Mouse (Mus musculus): ENCODE results near the gene Gm21974. TPM values are rescaled to one million over a fixed set of nuclear protein-coding genes. Genes with fewer than 3 reads are reported as not detected.

Gene Gm21974
- polyA plus RNA-seq, 1 experiment from 2014 or later: not detected

DNA sequence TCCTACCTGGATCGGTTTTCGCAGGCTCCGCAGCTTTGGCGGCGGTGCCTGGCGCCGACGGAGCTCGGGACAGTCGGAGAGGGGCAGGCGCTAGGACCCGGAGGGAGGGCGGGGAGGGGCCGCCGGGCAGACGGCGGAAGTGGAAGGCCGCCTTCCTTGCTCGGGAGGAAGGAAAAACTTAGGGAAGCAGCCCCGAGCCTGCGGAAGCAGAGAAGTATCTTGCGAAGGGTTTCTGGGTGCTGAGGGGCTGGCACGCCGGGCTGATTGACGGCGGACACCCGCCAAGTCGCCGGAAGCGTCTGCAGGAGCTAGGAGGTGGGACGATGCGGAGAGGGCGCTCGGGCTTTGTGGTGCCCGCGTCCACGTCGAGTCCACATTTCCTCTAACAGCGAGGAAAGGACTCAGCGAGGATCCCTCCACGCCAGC is 19.2 kb downstream of the Gm21974 start, which contains the start of gene Zfp646:
Zfp646 (plus strand) TSS at position 181 of the 426 bp plus-strand sequence.
- Histone ChIP-seq H3K4me3 (replicated peaks) (peak within 1 kb of the TSS; percentile 82), H3K27ac (replicated peaks) (peak within 1 kb of the TSS; percentile 92), H3K9ac (peak within 1 kb of the TSS; percentile 88), H3K4me1 (replicated peaks) (peaks cover 38% of the 10 kb centered on the region), H3K9me3 (replicated peaks) (peaks cover 24% of the 10 kb centered on the region), H3K27me3 (no peaks in the 10 kb centered on the region), H3K36me3 (replicated peaks) (peaks cover 44% of the 10 kb centered on the region), H3K4me2 (peak within 1 kb of the TSS; percentile 80)
- ATAC-seq (ENCODE audit: insufficient read depth): peak; percentile 86
- WGBS (ENCODE audit: insufficient replicate concordance): 0% methylated on average over 41 of the region's 41 CpGs

DNA sequence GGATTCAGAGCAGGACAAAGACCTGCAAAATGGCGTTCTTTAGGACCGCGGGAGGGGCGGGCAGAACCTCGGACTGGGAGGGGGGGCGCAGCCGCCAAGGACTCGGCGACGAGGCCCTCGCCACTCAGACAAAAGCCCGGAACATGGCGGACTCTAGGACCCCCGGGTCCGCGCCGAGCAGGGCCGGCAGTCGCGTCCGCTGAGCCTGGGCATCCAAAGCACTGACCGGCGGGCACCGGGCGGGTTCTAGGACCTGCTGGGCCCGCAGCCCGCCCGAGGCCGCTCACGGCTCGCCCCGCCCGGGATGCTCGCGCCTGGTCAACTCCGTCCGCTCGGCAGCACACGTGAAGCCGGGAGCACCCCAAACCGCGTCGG is 19.6 kb downstream of the Gm21974 start:
- Histone ChIP-seq H3K4me3 (replicated peaks) (peak overlapping the region; percentile 82), H3K9me3 (replicated peaks) (peaks cover 21% of the 10 kb centered on the region), H3K27me3 (no peaks in the 10 kb centered on the region), H3K9ac (peak overlapping the region; percentile 88), H3K4me2 (peak overlapping the region; percentile 80), H3K27ac (replicated peaks) (peak overlapping the region; percentile 92), H3K36me3 (replicated peaks) (peaks cover 42% of the 10 kb centered on the region), H3K4me1 (replicated peaks) (peaks cover 38% of the 10 kb centered on the region)
- WGBS (ENCODE audit: insufficient replicate concordance): 0% methylated on average over 43 of the region's 43 CpGs
- peak; percentile 71 for ATAC-seq (ENCODE audit: insufficient read depth)

DNA sequence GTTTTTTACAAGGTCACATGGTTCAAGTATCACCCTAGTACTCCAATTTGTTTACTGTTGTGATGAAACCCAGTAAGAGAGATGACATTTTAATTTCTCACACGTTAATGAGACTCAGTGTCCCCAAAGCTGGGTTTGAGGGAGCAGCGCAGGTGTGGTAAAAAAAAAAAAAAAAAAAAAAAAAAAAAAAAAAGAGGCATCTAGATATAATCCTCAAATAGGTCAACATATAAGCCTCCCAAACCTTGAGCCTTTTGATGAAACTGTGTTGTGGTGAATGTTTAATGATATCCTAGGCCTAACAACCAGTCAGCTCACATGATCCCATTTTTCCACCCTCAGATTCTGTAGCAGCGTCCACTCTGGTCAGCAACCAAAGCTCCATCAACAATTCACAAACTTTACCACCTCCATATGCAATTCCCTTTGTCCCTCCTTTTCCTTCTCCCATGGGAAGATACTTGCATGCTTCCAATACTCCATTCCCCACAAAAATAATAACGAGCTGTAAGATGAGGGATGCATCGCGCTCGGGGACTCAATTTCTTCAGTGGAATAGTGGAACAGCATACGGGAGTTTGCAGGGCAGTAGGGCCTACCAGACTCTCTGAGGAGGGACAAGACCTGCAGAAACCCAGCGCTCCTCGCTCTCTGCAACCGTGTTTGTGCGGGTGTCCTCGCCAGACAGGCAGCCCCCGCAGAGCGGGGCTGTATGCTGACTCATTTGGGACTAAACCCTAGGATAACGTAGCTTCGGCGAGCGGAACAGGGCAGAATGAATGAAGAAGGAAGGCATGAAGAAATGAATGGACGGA is 20.2 kb downstream of the Gm21974 start:
- Histone ChIP-seq H3K4me1 (replicated peaks) (peaks cover 44% of the 10 kb centered on the region), H3K4me2 (peak overlapping the region; percentile 80), H3K36me3 (replicated peaks) (peaks cover 40% of the 10 kb centered on the region), H3K27me3 (no peaks in the 10 kb centered on the region), H3K9ac (peak overlapping the region; percentile 88), H3K27ac (replicated peaks) (peak overlapping the region; percentile 92), H3K9me3 (replicated peaks) (peaks cover 15% of the 10 kb centered on the region), H3K4me3 (replicated peaks) (peak overlapping the region; percentile 82)
- WGBS (ENCODE audit: insufficient replicate concordance): 5% methylated on average over 20 of the region's 20 CpGs
- ATAC-seq (ENCODE audit: insufficient read depth): no peak; the same call in 1 of the 2 replicates

DNA sequence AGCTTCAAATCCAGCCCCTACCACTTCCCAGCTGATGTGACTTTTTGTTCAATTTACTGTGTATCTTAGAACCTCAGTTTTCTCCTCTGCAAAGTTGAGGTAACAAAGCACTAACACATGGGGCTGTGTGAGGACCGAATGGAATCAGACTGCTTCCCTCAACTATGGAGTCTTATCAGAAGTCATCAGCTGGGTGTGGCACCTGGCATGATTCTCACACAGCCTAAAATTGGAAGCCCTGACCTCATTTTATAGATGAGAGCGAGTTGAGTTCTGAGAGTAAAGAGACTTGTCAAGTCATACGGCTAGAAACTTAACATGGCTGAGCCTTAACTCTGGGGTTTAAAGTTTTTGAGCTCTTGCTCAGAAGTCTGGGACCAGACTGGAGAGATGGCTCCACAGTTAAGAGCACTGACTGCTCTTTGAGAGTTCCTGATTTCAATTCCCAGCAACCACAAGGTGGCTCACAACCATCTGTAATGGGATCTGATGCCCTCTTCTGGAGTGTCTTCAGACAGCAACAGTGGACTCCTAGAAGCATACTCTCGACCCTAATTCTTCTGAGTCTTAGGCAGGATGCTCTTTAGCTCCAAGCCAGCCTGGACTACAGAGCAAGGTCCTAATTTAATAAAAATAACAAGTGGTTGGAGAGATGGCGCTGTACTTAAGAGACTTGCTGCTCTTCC is 25.0 kb downstream of the Gm21974 start:
- ATAC-seq (ENCODE audit: insufficient read depth): no peak
- H3K36me3 ChIP-seq (replicated peaks): peaks cover 48% of the 10 kb centered on the region

DNA sequence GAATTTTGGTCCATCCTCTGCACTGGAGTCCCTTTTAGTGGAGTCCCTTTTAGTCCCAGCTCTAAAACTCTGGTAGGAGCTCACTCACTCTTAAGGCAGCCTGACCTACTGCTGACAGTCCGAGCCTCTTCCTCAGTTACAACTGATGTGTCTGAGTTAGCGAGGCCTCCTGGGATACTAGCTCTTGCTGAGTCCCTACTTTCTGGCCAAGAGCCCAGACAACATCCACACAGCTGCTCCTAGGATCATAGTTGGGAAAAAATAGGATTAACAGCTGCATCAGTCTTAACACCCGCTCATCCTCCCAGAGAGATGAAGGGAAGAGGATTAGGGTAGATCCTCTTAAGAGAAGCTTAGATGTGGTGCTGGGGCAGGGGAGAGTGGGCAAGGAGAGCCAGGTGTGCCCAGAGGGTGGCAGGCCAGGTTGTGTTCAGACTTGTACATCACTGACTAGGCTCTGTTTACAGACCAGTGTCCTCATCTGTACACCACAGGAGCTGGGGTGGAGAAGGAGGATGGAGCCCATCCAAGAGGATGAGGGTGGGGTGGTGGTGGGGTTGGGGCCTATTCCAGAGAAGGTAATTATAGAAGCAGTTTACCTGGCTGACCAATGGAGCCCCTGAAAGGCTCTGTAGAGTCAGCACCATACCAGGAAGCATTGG is 26.0 kb downstream of the Gm21974 start:
- Histone ChIP-seq H3K9ac (no peak overlapping the region), H3K9me3 (replicated peaks) (no peaks in the 10 kb centered on the region), H3K4me2 (no peak overlapping the region), H3K27me3 (no peaks in the 10 kb centered on the region), H3K27ac (replicated peaks) (no peak overlapping the region), H3K4me1 (replicated peaks) (peaks cover 30% of the 10 kb centered on the region), H3K4me3 (replicated peaks) (no peak overlapping the region), H3K36me3 (replicated peaks) (peaks cover 57% of the 10 kb centered on the region)
- ATAC-seq (ENCODE audit: insufficient read depth): no peak
- WGBS (ENCODE audit: insufficient replicate concordance): 69% methylated on average over 3 of the region's 3 CpGs

More for the DNA sequence above, 25.0 kb downstream of the Gm21974 start:
- Histone ChIP-seq H3K27me3 (no peaks in the 10 kb centered on the region), H3K4me2 (no peak overlapping the region), H3K4me1 (replicated peaks) (peaks cover 40% of the 10 kb centered on the region), H3K4me3 (replicated peaks) (no peak overlapping the region), H3K9ac (no peak overlapping the region), H3K27ac (replicated peaks) (no peak overlapping the region), H3K9me3 (replicated peaks) (no peaks in the 10 kb centered on the region)
- WGBS (ENCODE audit: insufficient replicate concordance): 51% methylated on average over 5 of the region's 5 CpGs

DNA sequence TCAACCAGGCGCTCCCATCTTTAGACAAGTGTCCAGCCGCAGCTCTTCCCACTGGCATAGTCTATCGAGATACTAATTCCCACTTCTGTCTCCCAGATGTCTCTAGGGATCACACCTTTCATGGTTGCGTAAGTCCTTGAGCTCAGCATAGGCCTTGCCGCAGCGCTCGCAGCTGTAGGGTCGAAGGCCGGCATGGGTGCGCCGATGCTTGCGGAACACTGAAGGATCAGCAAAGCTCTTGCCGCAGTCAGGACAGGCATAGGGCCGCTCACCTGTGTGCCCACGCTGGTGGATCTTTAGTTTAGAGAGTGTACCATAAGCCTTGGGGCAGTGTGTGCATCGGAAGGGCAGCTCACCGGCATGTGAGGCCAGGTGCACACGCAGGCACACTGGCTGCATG is 27.6 kb downstream of the Gm21974 start:
- Histone ChIP-seq H3K4me2 (no peak overlapping the region), H3K4me3 (replicated peaks) (no peak overlapping the region), H3K27me3 (no peaks in the 10 kb centered on the region), H3K27ac (replicated peaks) (no peak overlapping the region), H3K9ac (no peak overlapping the region), H3K36me3 (replicated peaks) (peaks cover 54% of the 10 kb centered on the region), H3K9me3 (replicated peaks) (no peaks in the 10 kb centered on the region), H3K4me1 (replicated peaks) (peaks cover 23% of the 10 kb centered on the region)
- no peak for ATAC-seq (ENCODE audit: insufficient read depth)
- 91% methylated on average over 18 of the region's 18 CpGs for WGBS (ENCODE audit: insufficient replicate concordance)

DNA sequence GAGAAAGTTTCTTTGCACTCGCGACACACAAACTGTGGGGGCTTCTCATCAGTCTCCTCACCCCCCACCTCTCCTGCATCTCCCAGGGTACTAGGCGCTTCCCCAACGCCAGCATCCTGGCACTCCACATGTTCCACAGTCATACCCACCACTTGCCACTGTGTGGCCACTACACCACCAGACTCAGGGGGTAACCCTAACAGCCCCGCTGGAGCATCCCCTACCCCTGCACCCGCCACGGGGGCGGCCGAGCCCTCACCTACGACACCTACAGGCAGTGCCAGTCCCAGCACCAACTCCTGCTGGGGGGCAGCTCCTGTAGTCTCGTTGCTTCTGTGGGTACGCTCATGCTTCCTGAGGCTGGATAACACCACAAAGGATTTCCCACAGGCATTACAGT is 28.8 kb downstream of the Gm21974 start:
- Histone ChIP-seq H3K27ac (replicated peaks) (no peak overlapping the region), H3K27me3 (no peaks in the 10 kb centered on the region), H3K4me3 (replicated peaks) (no peak overlapping the region), H3K9me3 (replicated peaks) (no peaks in the 10 kb centered on the region), H3K36me3 (replicated peaks) (peaks cover 49% of the 10 kb centered on the region), H3K4me2 (no peak overlapping the region), H3K9ac (no peak overlapping the region), H3K4me1 (replicated peaks) (peaks cover 14% of the 10 kb centered on the region)
- WGBS (ENCODE audit: insufficient replicate concordance): 86% methylated on average over 12 of the region's 12 CpGs
- no peak for ATAC-seq (ENCODE audit: insufficient read depth)

DNA sequence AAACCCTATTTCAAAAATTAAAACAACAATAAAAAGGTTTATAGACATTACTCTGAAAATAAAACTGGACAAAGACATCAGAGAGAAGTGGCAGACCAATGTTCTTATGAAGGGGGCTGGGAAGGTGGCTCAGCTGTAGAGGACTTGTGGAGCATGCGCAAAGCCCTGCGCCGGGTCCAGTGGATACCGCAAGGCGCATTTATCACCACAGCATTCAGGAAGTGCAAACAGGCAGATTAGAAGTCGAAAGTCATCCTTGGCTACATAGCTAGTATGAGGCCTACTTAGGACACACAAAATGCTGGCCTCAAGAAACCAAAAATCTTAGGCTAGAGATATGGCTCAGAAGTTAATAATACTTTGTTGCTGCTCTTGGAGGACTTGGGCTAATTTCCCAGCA is 37.0 kb downstream of the Gm21974 start:
- ATAC-seq (ENCODE audit: insufficient read depth): 0 out of 2 replicates have a peak, but pooled peaks have one; percentile 37
- Histone ChIP-seq H3K27ac (replicated peaks) (no peak overlapping the region), H3K27me3 (no peaks in the 10 kb centered on the region), H3K9me3 (replicated peaks) (no peaks in the 10 kb centered on the region), H3K36me3 (replicated peaks) (no peaks in the 10 kb centered on the region), H3K9ac (no peak overlapping the region), H3K4me3 (replicated peaks) (no peak overlapping the region), H3K4me1 (replicated peaks) (no peaks in the 10 kb centered on the region; the same call in 1 of the 2 replicates), H3K4me2 (no peak overlapping the region)
- WGBS (ENCODE audit: insufficient replicate concordance): 24% methylated on average over 6 of the region's 6 CpGs

DNA sequence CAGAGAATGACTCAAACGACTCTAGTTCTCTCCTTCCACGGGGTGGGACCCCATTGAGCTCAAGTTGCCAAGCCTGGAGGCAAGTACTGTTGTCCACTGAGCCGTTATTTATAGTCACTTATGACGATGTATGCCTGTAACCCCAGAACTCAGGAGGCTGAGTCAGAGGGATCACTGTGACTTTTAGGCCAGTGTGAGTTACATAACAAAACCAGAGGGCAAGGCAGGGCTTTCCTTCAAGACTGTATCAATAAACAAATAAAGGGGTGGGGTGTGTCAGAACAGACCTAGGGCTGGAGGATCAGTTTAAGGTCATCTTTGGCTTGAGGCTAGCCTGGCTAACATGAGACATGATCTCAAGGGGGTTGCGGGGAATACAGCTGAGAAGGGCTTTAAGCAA is 44.3 kb downstream of the Gm21974 start:
- peaks cover 14% of the 10 kb centered on the region; the same call in 1 of the 2 replicates for H3K36me3 ChIP-seq (replicated peaks)
- WGBS (ENCODE audit: insufficient replicate concordance): 54% methylated on average over 5 of the region's 5 CpGs
- no peak overlapping the region for H3K4me3 ChIP-seq (replicated peaks)
- H3K27ac ChIP-seq (replicated peaks): no peak overlapping the region
- no peaks in the 10 kb centered on the region for H3K9me3 ChIP-seq (replicated peaks)
- no peak overlapping the region for H3K9ac ChIP-seq
- H3K4me1 ChIP-seq (replicated peaks): peaks cover 10% of the 10 kb centered on the region
- no peak overlapping the region for H3K4me2 ChIP-seq
- no peak for ATAC-seq (ENCODE audit: insufficient read depth)
- H3K27me3 ChIP-seq: no peaks in the 10 kb centered on the region

DNA sequence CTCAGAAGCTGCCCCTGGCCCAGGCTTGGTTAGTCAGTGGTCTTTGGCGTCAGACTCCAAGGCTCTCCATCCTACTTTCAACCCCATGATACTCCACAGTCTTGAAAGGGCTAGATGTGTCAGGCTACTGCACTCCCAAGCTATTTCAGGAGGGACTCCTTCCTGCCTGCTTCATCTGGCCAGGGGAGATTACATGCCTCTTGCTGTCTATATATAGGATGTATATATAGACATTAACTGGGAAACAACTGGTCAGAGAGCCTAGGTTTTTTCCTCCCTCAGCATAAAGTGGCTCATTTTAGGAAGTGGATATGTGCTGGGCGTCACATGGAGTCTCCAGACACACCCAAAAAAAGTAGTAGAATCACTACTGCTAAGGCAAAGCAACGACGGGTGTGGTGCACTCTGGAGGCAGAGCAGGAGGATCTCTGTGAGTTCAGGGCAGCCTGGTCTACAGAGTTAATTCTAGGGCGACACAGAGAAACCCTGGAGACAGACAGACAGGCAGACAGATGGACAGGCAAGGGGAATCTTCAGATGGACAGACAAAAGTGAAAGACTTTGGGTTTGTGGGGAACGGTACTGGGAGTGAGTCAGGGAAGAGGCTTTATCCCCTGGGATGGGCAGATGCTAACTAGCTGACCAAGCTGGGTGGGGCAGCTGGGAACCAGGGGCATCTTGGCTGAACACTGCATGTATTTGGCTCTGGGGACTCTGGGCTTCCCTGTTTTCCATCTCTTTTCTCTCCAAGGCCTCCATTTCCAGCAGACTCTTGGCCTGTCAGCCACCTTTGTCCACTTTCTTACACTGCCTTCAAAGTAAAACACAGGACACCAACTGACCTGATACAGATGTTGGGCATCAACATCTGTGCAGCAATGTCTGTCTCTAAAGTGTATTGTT is 45.0 kb downstream of the Gm21974 start:
- H3K4me3 ChIP-seq (replicated peaks): no peak overlapping the region
- peak; percentile 51 for ATAC-seq (ENCODE audit: insufficient read depth)
- no peaks in the 10 kb centered on the region for H3K27me3 ChIP-seq
- no peaks in the 10 kb centered on the region for H3K9me3 ChIP-seq (replicated peaks)
- no peak overlapping the region for H3K9ac ChIP-seq
- peaks cover 14% of the 10 kb centered on the region; the same call in 1 of the 2 replicates for H3K36me3 ChIP-seq (replicated peaks)
- H3K27ac ChIP-seq (replicated peaks): 0 out of 2 replicates have a peak overlapping the region, but pooled peaks have one; percentile 29
- H3K4me1 ChIP-seq (replicated peaks): peaks cover 10% of the 10 kb centered on the region
- WGBS (ENCODE audit: insufficient replicate concordance): 31% methylated on average over 6 of the region's 6 CpGs
- H3K4me2 ChIP-seq: no peak overlapping the region
